Mouse (Mus musculus): ENCODE measurements around the gene Ovca2.

Gene Ovca2

DNA sequence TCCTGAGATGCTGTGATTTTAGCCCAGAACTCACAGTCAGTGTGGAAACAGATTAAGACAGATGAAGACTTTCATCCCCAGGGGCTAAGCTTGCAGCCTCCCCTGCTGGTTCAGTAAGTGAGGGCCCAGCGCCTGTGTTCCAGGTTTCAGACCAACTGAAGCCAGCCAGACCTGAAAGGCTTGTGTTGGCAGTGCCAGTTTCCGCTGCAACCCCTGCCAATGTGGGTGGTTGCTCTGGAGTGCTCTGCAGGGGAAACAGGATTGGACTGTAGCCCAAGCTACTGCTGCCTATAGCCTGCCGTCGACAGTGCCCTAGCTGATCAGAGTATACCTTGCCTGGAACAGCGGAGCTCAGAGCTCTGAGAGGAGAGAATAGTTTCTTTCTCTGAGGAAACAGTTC lies 46.4 kb downstream of the Ovca2 start:
- CTCF ChIA-PET: interaction anchor here (0.7 kb wide), 1 partner anchor 154 kb away, joined by 4 read pairs; no protein-coding TSS in a partner anchor

DNA sequence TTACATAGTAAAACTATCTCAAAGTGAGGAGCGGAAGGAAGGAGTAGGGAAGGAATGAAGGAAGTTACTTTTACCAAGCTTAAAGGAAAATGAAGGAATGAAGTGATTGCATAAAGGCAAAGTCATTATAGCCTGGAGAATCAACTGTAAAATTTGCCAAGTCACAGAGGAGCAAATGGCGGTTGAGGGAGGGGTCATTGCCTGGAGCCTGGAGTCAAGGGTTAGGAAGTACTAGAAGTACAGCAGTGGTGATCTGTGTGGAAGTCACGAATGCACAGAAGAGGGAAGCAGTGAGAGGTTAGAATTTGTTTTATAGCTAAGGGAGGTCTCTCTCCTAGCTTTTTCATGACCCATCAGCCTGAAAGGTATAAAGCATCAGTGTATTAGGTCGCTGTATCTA lies 47.3 kb downstream of the Ovca2 start:
- CTCF ChIA-PET: no interaction called here

DNA sequence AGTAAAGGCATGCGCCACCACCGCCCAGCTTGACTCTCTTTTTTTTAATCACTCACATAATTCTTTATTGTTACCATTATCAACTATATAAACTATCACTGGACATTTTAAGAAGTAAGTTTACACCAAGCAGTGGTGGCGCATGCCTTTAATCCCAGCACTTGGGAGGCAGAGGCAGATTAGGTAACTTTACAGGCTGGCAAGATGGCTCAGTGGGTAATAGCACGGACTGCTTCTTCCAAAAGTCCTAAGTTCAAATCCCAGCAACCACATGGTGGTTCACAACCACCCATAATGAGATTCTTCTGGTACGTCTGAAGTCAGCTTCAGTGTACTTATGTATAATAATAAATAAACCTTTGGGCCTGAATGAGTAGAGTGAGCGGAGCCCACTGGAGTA lies 49.2 kb downstream of the Ovca2 start:
- CTCF ChIA-PET: no interaction called here

DNA sequence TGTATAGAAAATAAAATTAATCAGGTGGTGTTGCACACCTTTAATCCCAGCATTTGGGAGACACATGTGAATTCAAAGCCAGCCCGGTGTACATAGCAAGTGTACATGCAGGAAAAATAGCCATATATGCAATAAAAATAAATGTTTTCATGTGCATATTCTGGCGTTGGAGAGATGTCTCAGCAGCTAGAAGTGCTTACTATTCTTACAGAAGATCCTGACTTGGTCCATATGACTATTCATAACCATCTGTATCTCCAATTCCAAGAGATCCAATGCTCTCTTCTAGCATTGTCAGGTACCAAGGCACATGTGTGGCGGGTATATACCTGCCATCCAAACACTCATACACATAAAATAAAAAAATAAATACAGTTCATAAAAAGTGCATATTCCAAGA lies 52.3 kb downstream of the Ovca2 start:
- CTCF ChIA-PET: no interaction called here
